Mouse (Mus musculus) myocyte (in vitro differentiated cells): ENCODE results near the gene Nfkbid. TPM values are rescaled to one million over a fixed set of nuclear protein-coding genes. Genes with fewer than 3 reads are reported as not detected.

Experiments used
- H3K27me3 ChIP-seq: one replicate; pipeline ENCODE4 v1.6.1; 2011; ENCODE audit not compliant: control insufficient read depth, insufficient read depth, insufficient read length
- H3K36me3 ChIP-seq: one replicate; pipeline ENCODE4 v1.6.1; 2011; ENCODE audit not compliant: control insufficient read depth, insufficient read depth
- H3K4me2 ChIP-seq: one replicate; pipeline ENCODE4 v1.6.1; 2011; ENCODE audit warnings: low read depth, control low read depth
- H3K4me3 ChIP-seq: one replicate; pipeline ENCODE4 v1.5.1; 2011; ENCODE audit warnings: mild to moderate bottlenecking, control low read depth, moderate library complexity
- H3K79me2 ChIP-seq: one replicate; pipeline ENCODE4 v1.6.1; 2011; ENCODE audit not compliant: control insufficient read depth, insufficient read depth
- H3ac ChIP-seq: one replicate; pipeline ENCODE4 v1.6.1; 2011; ENCODE audit not compliant: control insufficient read depth, insufficient read length
- CEBPB ChIP-seq: IDR thresholded peaks from 2 replicates; pipeline ENCODE4 v1.6.1; 2011; ENCODE audit warnings: mild to moderate bottlenecking, moderate library complexity; ENCODE audit not compliant: poor library complexity, insufficient read depth, severe bottlenecking
- E2F4 ChIP-seq: IDR thresholded peaks from one replicate; pipeline ENCODE4 v1.6.1; 2011; ENCODE audit warnings: mild to moderate bottlenecking, control low read depth, moderate library complexity; ENCODE audit not compliant: insufficient read depth
- MAX ChIP-seq: IDR thresholded peaks from one replicate; pipeline ENCODE4 v1.6.1; 2011; ENCODE audit warnings: low read depth, mild to moderate bottlenecking, control low read depth
- MYOD1 ChIP-seq, 3 experiments: IDR thresholded peaks; one replicate each; pipeline ENCODE4 v1.6.1; 2011; ENCODE audit warnings: control low read depth in 2 of 3, low read depth in 2 of 3, mild to moderate bottlenecking in 2 of 3, moderate library complexity in 1 of 3; ENCODE audit not compliant: insufficient read length in 2 of 3, control insufficient read depth in 1 of 3
- MYOG ChIP-seq, 3 experiments: IDR thresholded peaks; one replicate each; pipeline ENCODE4 v1.6.1; 2011; ENCODE audit warnings: control low read depth in 2 of 3, low read depth in 2 of 3, mild to moderate bottlenecking in 2 of 3; ENCODE audit not compliant: insufficient read length in 2 of 3, control insufficient read depth in 1 of 3, insufficient read depth in 1 of 3
- POLR2A ChIP-seq: IDR thresholded peaks from one replicate; pipeline ENCODE4 v1.6.1; 2011; ENCODE audit warnings: low read depth, mild to moderate bottlenecking, control low read depth, moderate library complexity; ENCODE audit not compliant: insufficient read length
- POLR2AphosphoS2 ChIP-seq: IDR thresholded peaks from one replicate; pipeline ENCODE4 v1.6.1; 2011; ENCODE audit warnings: low read depth, control low read depth; ENCODE audit not compliant: insufficient read length
- REST ChIP-seq: IDR thresholded peaks from one replicate; pipeline ENCODE4 v1.6.1; 2011; ENCODE audit warnings: mild to moderate bottlenecking, control low read depth, moderate library complexity; ENCODE audit not compliant: insufficient read depth, insufficient read length
- SRF ChIP-seq: IDR thresholded peaks from one replicate; pipeline ENCODE4 v1.6.1; 2011; ENCODE audit warnings: low read depth; ENCODE audit not compliant: control insufficient read depth, insufficient read length
- TCF12 ChIP-seq: IDR thresholded peaks from one replicate; pipeline ENCODE4 v1.6.1; 2011; ENCODE audit warnings: mild to moderate bottlenecking, control low read depth; ENCODE audit not compliant: poor library complexity, insufficient read depth, severe bottlenecking
- TCF3 ChIP-seq: IDR thresholded peaks from one replicate; pipeline ENCODE4 v1.6.1; 2011; ENCODE audit warnings: low read depth, control low read depth; ENCODE audit not compliant: insufficient read length
- USF1 ChIP-seq: IDR thresholded peaks from one replicate; pipeline ENCODE4 v1.6.1; 2011; ENCODE audit warnings: low read depth, mild to moderate bottlenecking, control low read depth, moderate library complexity
- polyA plus RNA-seq: library from polyadenylated mRNA; unstranded; fragments of >200 nt; fragmentation: generic; extraction: Trizol; gene quantifications from one replicate; pipeline ENCODE4 v1.2.1, GENCODE M21; 2012; ENCODE audit warnings: missing spikeins

Gene Nfkbid
- polyA plus RNA-seq, 1 experiment, result 0.07 TPM

- no peak overlapping the region for H3ac ChIP-seq
- no peak overlapping the region for H3K4me2 ChIP-seq
- no peaks in the 10 kb centered on the region for H3K36me3 ChIP-seq
- TF ChIP-seq CEBPB (no peak), POLR2A (no peak), REST (no peak), POLR2AphosphoS2 (no peak), MYOG (IDR thresholded peaks at IDR 0.05; ENCODE audit: control insufficient read depth in 1 of 3, insufficient read depth in 1 of 3, insufficient read length in 2 of 3, low read depth in 2 of 3) (no peak), TCF3 (no peak), E2F4 (no peak), USF1 (no peak), MAX (no peak), TCF12 (no peak), SRF (no peak), MYOD1 (IDR thresholded peaks at IDR 0.05; ENCODE audit: control insufficient read depth in 1 of 3, insufficient read length in 2 of 3, low read depth in 2 of 3) (no peak)
- H3K79me2 ChIP-seq, result no peaks in the 10 kb centered on the region
- no peak overlapping the region for H3K4me3 ChIP-seq
- peaks cover 17% of the 10 kb centered on the region for H3K27me3 ChIP-seq
Observed at GRCm38 (mm10) chr7:30393631-30394030, 27.9 kb upstream of the Nfkbid start.

DNA sequence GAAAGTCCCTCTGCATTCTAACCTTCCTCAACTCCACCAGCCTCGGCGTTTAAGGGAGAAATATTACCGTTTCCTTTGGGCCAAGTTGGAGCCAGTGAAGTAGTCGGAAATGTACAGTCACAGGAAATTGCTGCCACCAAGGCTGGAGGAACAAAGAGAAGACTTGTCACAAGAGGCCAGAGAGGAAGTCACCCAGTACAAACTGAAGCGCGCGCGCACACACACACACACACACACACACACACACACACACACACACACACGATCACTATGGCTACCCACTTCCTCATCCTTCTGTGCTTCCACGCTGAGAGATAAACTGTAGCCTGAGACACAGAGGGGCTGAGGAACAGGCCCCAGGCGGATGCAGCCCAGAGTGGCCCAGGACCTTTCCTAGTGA lies 27.2 kb upstream of the Nfkbid start:
- Histone ChIP-seq H3K4me2 (no peak overlapping the region), H3K4me3 (no peak overlapping the region), H3K79me2 (no peaks in the 10 kb centered on the region), H3K27me3 (peaks cover 17% of the 10 kb centered on the region), H3K36me3 (no peaks in the 10 kb centered on the region), H3ac (no peak overlapping the region)
- no peak for TF ChIP-seq SRF
- no peak for TF ChIP-seq REST
- TF ChIP-seq MYOG (IDR thresholded peaks at IDR 0.05; ENCODE audit: control insufficient read depth in 1 of 3, insufficient read depth in 1 of 3, insufficient read length in 2 of 3, low read depth in 2 of 3), result no peak

DNA sequence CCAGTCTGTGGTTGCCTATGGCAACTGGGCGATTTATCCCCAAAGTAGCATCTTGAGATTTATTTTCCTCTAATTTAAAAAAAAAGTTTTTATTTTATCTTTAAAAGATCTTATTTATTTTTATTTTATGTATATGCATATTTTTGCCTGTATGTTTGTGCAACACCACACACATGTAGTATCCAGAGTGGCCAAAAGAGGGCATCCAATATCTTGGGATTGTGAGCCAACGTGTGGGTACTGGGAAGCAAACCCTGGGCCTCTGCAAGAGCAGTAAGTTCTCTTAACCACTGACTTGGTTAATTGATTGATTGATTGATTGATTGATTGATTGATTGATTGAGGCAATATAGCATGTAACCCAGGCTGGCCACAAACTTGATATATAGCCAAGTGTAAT lies 26.7 kb upstream of the Nfkbid start:
- Histone ChIP-seq H3K4me2 (no peak overlapping the region), H3K4me3 (no peak overlapping the region), H3K79me2 (no peaks in the 10 kb centered on the region), H3ac (no peak overlapping the region), H3K36me3 (no peaks in the 10 kb centered on the region), H3K27me3 (peaks cover 17% of the 10 kb centered on the region)
- no peak for TF ChIP-seq MYOG (IDR thresholded peaks at IDR 0.05; ENCODE audit: control insufficient read depth in 1 of 3, insufficient read depth in 1 of 3, insufficient read length in 2 of 3, low read depth in 2 of 3)
- no peak for TF ChIP-seq SRF
- no peak for TF ChIP-seq MAX
- no peak for TF ChIP-seq MYOD1 (IDR thresholded peaks at IDR 0.05; ENCODE audit: control insufficient read depth in 1 of 3, insufficient read length in 2 of 3, low read depth in 2 of 3)
- no peak for TF ChIP-seq E2F4
- no peak for TF ChIP-seq TCF12
- no peak for TF ChIP-seq CEBPB
- no peak for TF ChIP-seq POLR2A
- TF ChIP-seq TCF3, result no peak

DNA sequence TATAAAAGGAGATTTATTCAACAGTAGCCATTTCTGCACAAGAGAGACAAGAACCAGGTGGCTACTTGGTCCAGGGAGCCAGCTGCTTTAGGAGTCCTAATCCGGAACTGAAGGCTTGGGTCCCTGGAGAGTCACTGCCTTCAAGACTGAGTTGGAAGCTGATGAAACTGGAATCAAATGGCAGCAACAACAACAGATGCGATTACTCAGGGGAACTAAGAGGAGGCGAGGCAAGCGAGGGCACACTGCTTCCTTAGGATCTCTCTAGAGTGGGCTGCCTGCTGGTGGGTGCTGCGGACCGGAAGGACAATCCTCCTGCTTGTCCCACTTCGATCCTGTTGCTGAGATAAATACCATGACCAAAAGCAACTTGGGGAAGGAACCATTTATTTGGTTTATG lies 21.9 kb upstream of the Nfkbid start:
- Histone ChIP-seq H3ac (no peak overlapping the region), H3K27me3 (peaks cover under 1% of the 10 kb centered on the region), H3K36me3 (no peaks in the 10 kb centered on the region), H3K4me3 (peak overlapping the region; percentile 6), H3K4me2 (peak overlapping the region; percentile 56), H3K79me2 (no peaks in the 10 kb centered on the region)
- TF ChIP-seq POLR2AphosphoS2 (peak; percentile 57), POLR2A (peak; percentile 56), CEBPB (peak; percentile 91), REST (no peak), MYOG (IDR thresholded peaks at IDR 0.05; ENCODE audit: control insufficient read depth in 1 of 3, insufficient read depth in 1 of 3, insufficient read length in 2 of 3, low read depth in 2 of 3) (peak in 1 of 3 experiments; percentile 18), TCF12 (no peak)

- Histone ChIP-seq H3K36me3 (no peaks in the 10 kb centered on the region), H3ac (no peak overlapping the region), H3K4me3 (no peak overlapping the region), H3K79me2 (no peaks in the 10 kb centered on the region), H3K4me2 (no peak overlapping the region), H3K27me3 (peaks cover 5% of the 10 kb centered on the region)
- TF ChIP-seq SRF (no peak), CEBPB (no peak), MAX (no peak), E2F4 (no peak), TCF12 (no peak), USF1 (no peak), TCF3 (no peak), POLR2A (no peak), MYOD1 (IDR thresholded peaks at IDR 0.05; ENCODE audit: control insufficient read depth in 1 of 3, insufficient read length in 2 of 3, low read depth in 2 of 3) (no peak), POLR2AphosphoS2 (no peak), REST (no peak), MYOG (IDR thresholded peaks at IDR 0.05; ENCODE audit: control insufficient read depth in 1 of 3, insufficient read depth in 1 of 3, insufficient read length in 2 of 3, low read depth in 2 of 3) (no peak)
Observed at GRCm38 (mm10) chr7:30402343-30402742, 19.2 kb upstream of the Nfkbid start.
